Mouse (Mus musculus) hindbrain, embryonic 11.5 days (tissue): ENCODE data around the gene Ltb4r1. TPM values are rescaled to one million over a fixed set of nuclear protein-coding genes. Genes with fewer than 3 reads are reported as not detected.

ENCODE experiments used
- ATAC-seq: fragments of 200-750 bp; cut with Nextera tagmentation; 2 replicates; pipeline ENCODE4 v1.8.0; 2017; ENCODE audit warnings: mild to moderate bottlenecking, moderate TSS enrichment, moderate library complexity; ENCODE audit not compliant: low FRiP score
- DNase-seq: peaks from one replicate; pipeline ENCODE4 v3.0.0-alpha.2; 2015; ENCODE audit warnings: low spot score
- H3K27ac ChIP-seq: fragments of 300-500 bp; sonication (generic); 2 replicates; pipeline ENCODE4 v1.5.1; 2014; ENCODE audit warnings: mild to moderate bottlenecking, low read depth, low read length
- H3K27me3 ChIP-seq: fragments of 300-500 bp; sonication (generic); 2 replicates; pipeline ENCODE4 v1.6.1; 2014; ENCODE audit warnings: mild to moderate bottlenecking, low read length, moderate library complexity, mixed read lengths; ENCODE audit not compliant: control insufficient read depth, insufficient read depth
- H3K36me3 ChIP-seq: fragments of 300-500 bp; sonication (generic); 2 replicates; pipeline ENCODE4 v1.6.1; 2014; ENCODE audit warnings: mild to moderate bottlenecking, low read length, moderate library complexity, mixed read lengths; ENCODE audit not compliant: control insufficient read depth, insufficient read depth
- H3K4me1 ChIP-seq: fragments of 300-500 bp; sonication (generic); replicated peaks from 2 replicates; pipeline ENCODE4 v1.6.1; 2014; ENCODE audit warnings: low read length, mixed read lengths; ENCODE audit not compliant: control insufficient read depth, insufficient read depth
- H3K4me2 ChIP-seq: fragments of 300-500 bp; sonication (generic); replicated peaks from 2 replicates; pipeline ENCODE4 v1.6.1; 2014; ENCODE audit warnings: mild to moderate bottlenecking, low read depth, low read length
- H3K4me3 ChIP-seq: fragments of 300-500 bp; sonication (generic); 2 replicates; pipeline ENCODE4 v1.5.1; 2014; ENCODE audit warnings: low read depth, low read length
- H3K9ac ChIP-seq: fragments of 300-500 bp; sonication (generic); 2 replicates; pipeline ENCODE4 v1.6.1; 2014; ENCODE audit warnings: low read depth, low read length
- H3K9me3 ChIP-seq: fragments of 300-500 bp; sonication (generic); 2 replicates; pipeline ENCODE4 v1.6.1; 2016; ENCODE audit warnings: low read length; ENCODE audit not compliant: control insufficient read depth
- WGBS: fragments of 180-500 bp; shearing (Covaris S2); extraction: QIAGEN DNeasy Blood & Tissue Kit; methylation state at CpG from one replicate; pipeline ENCODE4 v1.1.7; 2014; 5-methylcytosine and 5-hydroxymethylcytosine counted together
- polyA plus RNA-seq: library from polyadenylated mRNA; unstranded; fragments of >200 nt; fragmentation: Nextera tagmentation; extraction: Ambion mirVana; gene quantifications from 2 replicates; pipeline ENCODE4 v1.2.1, GENCODE M21; 2014

The Ltb4r1 gene
- polyA plus RNA-seq, 1 experiment from 2014 or later, result not detected

GRCm38 (mm10) chr14:55777176-55777575, 11.4 kb downstream of the Ltb4r1 start:
- Histone ChIP-seq H3K27ac (no peak overlapping the region), H3K36me3 (no peaks in the 10 kb centered on the region), H3K9me3 (no peaks in the 10 kb centered on the region), H3K4me2 (no peak overlapping the region), H3K27me3 (peaks cover 7% of the 10 kb centered on the region), H3K4me3 (no peak overlapping the region), H3K9ac (no peak overlapping the region), H3K4me1 (0 out of 2 replicates have a peak, but pooled peaks cover 2% of the 10 kb centered on the region)
- no peak for DNase-seq
- no peak for ATAC-seq
- WGBS, result 55% methylated on average over 3 of the region's 3 CpGs

- Histone ChIP-seq H3K4me1 (0 out of 2 replicates have a peak, but pooled peaks cover 2% of the 10 kb centered on the region), H3K9me3 (no peaks in the 10 kb centered on the region), H3K4me2 (no peak overlapping the region), H3K27me3 (peaks cover 13% of the 10 kb centered on the region), H3K9ac (no peak overlapping the region), H3K27ac (no peak overlapping the region), H3K36me3 (no peaks in the 10 kb centered on the region), H3K4me3 (no peak overlapping the region)
- WGBS, result 86% methylated on average over 11 of the region's 11 CpGs
- ATAC-seq (no peak), DNase-seq (no peak)
Measured at GRCm38 (mm10) chr14:55777806-55778205, 12.0 kb downstream of the Ltb4r1 start.

- H3K27me3 ChIP-seq, result peaks cover 21% of the 10 kb centered on the region
Measured at GRCm38 (mm10) chr14:55778686-55779085, 12.9 kb downstream of the Ltb4r1 start.

GRCm38 (mm10) chr14:55779656-55780055, 13.9 kb downstream of the Ltb4r1 start:
- WGBS, result 73% methylated on average over 16 of the region's 16 CpGs
- Histone ChIP-seq H3K9ac (no peak overlapping the region), H3K27ac (no peak overlapping the region), H3K4me2 (no peak overlapping the region), H3K27me3 (peaks cover 28% of the 10 kb centered on the region), H3K4me3 (no peak overlapping the region), H3K36me3 (no peaks in the 10 kb centered on the region), H3K9me3 (no peaks in the 10 kb centered on the region), H3K4me1 (peaks cover 5% of the 10 kb centered on the region; the same call in 1 of the 2 replicates)
- ATAC-seq (no peak), DNase-seq (no peak)

More at GRCm38 (mm10) chr14:55778686-55779085, 12.9 kb downstream of the Ltb4r1 start:
- WGBS, result 94% methylated on average over 15 of the region's 15 CpGs
- no peaks in the 10 kb centered on the region for H3K36me3 ChIP-seq
- peaks cover 5% of the 10 kb centered on the region; the same call in 1 of the 2 replicates for H3K4me1 ChIP-seq
- ATAC-seq (no peak), DNase-seq (no peak)
- H3K27ac ChIP-seq, result no peak overlapping the region
- no peak overlapping the region for H3K9ac ChIP-seq
- H3K4me2 ChIP-seq, result no peak overlapping the region
- H3K4me3 ChIP-seq, result no peak overlapping the region
- H3K9me3 ChIP-seq, result no peaks in the 10 kb centered on the region

GRCm38 (mm10) chr14:55780736-55781135, 15.0 kb downstream of the Ltb4r1 start:
- Histone ChIP-seq H3K4me2 (no peak overlapping the region), H3K36me3 (no peaks in the 10 kb centered on the region), H3K27me3 (peaks cover 35% of the 10 kb centered on the region), H3K9ac (no peak overlapping the region), H3K9me3 (no peaks in the 10 kb centered on the region), H3K4me1 (peaks cover 5% of the 10 kb centered on the region; the same call in 1 of the 2 replicates), H3K27ac (no peak overlapping the region), H3K4me3 (no peak overlapping the region)
- WGBS, result 82% methylated on average over 11 of the region's 11 CpGs
- ATAC-seq (no peak), DNase-seq (no peak)

GRCm38 (mm10) chr14:55781310-55781709, 15.5 kb downstream of the Ltb4r1 start:
- Histone ChIP-seq H3K9ac (no peak overlapping the region), H3K36me3 (no peaks in the 10 kb centered on the region), H3K27me3 (peaks cover 37% of the 10 kb centered on the region), H3K4me2 (0 out of 2 replicates have a peak overlapping the region, but pooled peaks have one; percentile 11), H3K4me3 (no peak overlapping the region), H3K9me3 (no peaks in the 10 kb centered on the region), H3K4me1 (peaks cover 5% of the 10 kb centered on the region; the same call in 1 of the 2 replicates), H3K27ac (no peak overlapping the region)
- 14% methylated on average over 14 of the region's 14 CpGs for WGBS
- ATAC-seq (peak; percentile 60), DNase-seq (peak; percentile 86)

GRCm38 (mm10) chr14:55782361-55782960, 16.7 kb downstream of the Ltb4r1 start:
- Histone ChIP-seq H3K4me3 (no peak overlapping the region), H3K9ac (no peak overlapping the region), H3K9me3 (no peaks in the 10 kb centered on the region), H3K4me2 (no peak overlapping the region), H3K27me3 (peaks cover 46% of the 10 kb centered on the region), H3K4me1 (peaks cover 5% of the 10 kb centered on the region; the same call in 1 of the 2 replicates), H3K36me3 (no peaks in the 10 kb centered on the region), H3K27ac (no peak overlapping the region)
- DNase-seq (no peak), ATAC-seq (no peak)
- WGBS, result 50% methylated on average over 9 of the region's 9 CpGs

- Histone ChIP-seq H3K27ac (no peak overlapping the region), H3K4me3 (peak overlapping the region; percentile 29), H3K9ac (0 out of 2 replicates have a peak overlapping the region, but pooled peaks have one; percentile 31), H3K4me1 (peaks cover 5% of the 10 kb centered on the region), H3K27me3 (peaks cover 56% of the 10 kb centered on the region), H3K36me3 (no peaks in the 10 kb centered on the region), H3K4me2 (peak overlapping the region; percentile 32), H3K9me3 (no peaks in the 10 kb centered on the region)
- DNase-seq (peak; percentile 54), ATAC-seq (no peak)
- 1% methylated on average over 31 of the region's 31 CpGs for WGBS
Measured at GRCm38 (mm10) chr14:55783171-55783957, 17.6 kb downstream of the Ltb4r1 start.
